Mouse (Mus musculus) intestine, postnatal 0 days (tissue): ENCODE data around the gene Hoxa1. TPM values are rescaled to one million over a fixed set of nuclear protein-coding genes. Genes with fewer than 3 reads are reported as not detected.

Experiments
- ATAC-seq: fragments of 200-750 bp; cut with Nextera tagmentation; 2 replicates; pipeline ENCODE4 v1.8.0; 2017; ENCODE audit warnings: mild to moderate bottlenecking, moderate TSS enrichment, moderate library complexity
- H3K27ac ChIP-seq: fragments of 300-500 bp; sonication (generic); 2 replicates; pipeline ENCODE4 v1.5.1; 2014; ENCODE audit warnings: mild to moderate bottlenecking, low read depth, low read length, moderate library complexity
- H3K27me3 ChIP-seq: fragments of 300-500 bp; sonication (generic); replicated peaks from 2 replicates; pipeline ENCODE4 v1.6.1; 2014; ENCODE audit warnings: low read length, mixed read lengths; ENCODE audit not compliant: control insufficient read depth, insufficient read depth
- H3K36me3 ChIP-seq: fragments of 300-500 bp; sonication (generic); 2 replicates; pipeline ENCODE4 v1.6.1; 2014; ENCODE audit warnings: mild to moderate bottlenecking, moderate library complexity; ENCODE audit not compliant: control insufficient read depth, insufficient read depth
- H3K4me1 ChIP-seq: fragments of 300-500 bp; sonication (generic); replicated peaks from 2 replicates; pipeline ENCODE4 v1.6.1; 2014; ENCODE audit warnings: antibody characterized with exemption, low read length, mixed read lengths; ENCODE audit not compliant: control insufficient read depth, insufficient read depth
- H3K4me2 ChIP-seq: fragments of 300-500 bp; sonication (generic); replicated peaks from 2 replicates; pipeline ENCODE4 v1.6.1; 2014; ENCODE audit warnings: low read depth, mild to moderate bottlenecking, moderate library complexity
- H3K4me3 ChIP-seq: fragments of 300-500 bp; sonication (generic); 2 replicates; pipeline ENCODE4 v1.5.1; 2014; ENCODE audit warnings: low read depth, low read length
- H3K9ac ChIP-seq: fragments of 300-500 bp; sonication (generic); 2 replicates; pipeline ENCODE4 v1.6.1; 2014; ENCODE audit warnings: mild to moderate bottlenecking, low read depth, low read length
- H3K9me3 ChIP-seq: fragments of 300-500 bp; sonication (generic); 2 replicates; pipeline ENCODE4 v1.6.1; 2016; ENCODE audit warnings: mixed run types; ENCODE audit not compliant: control insufficient read depth
- CTCF ChIP-seq: sonication (generic); IDR thresholded peaks from 2 replicates; pipeline ENCODE4 v1.5.1; 2016; ENCODE audit warnings: low read depth, mild to moderate bottlenecking, control low read depth, antibody characterized with exemption, moderate library complexity
- WGBS: fragments of 180-500 bp; shearing (Covaris S2); extraction: QIAGEN DNeasy Blood & Tissue Kit; methylation state at CpG from one replicate; pipeline ENCODE4 v1.1.7; 2014; 5-methylcytosine and 5-hydroxymethylcytosine counted together
- polyA plus RNA-seq: library from polyadenylated mRNA; unstranded; fragments of >200 nt; fragmentation: Nextera tagmentation; extraction: Ambion mirVana; gene quantifications from 2 replicates; pipeline ENCODE4 v1.2.1, GENCODE M21; 2015

Gene Hoxa1
- polyA plus RNA-seq, 1 experiment from 2014 or later, result 0.37 TPM

- H3K27me3 ChIP-seq, result peaks cover 20% of the 10 kb centered on the region
- 71% methylated on average over 5 of the region's 5 CpGs for WGBS
- H3K27ac ChIP-seq, result peak overlapping the region; percentile 37; the same call in 1 of the 2 replicates
- no peak for TF ChIP-seq CTCF
- peak overlapping the region; percentile 49 for H3K4me2 ChIP-seq
- H3K36me3 ChIP-seq, result no peaks in the 10 kb centered on the region; the same call in 1 of the 2 replicates
- no peaks in the 10 kb centered on the region for H3K4me1 ChIP-seq
- no peak overlapping the region for H3K4me3 ChIP-seq
- no peaks in the 10 kb centered on the region for H3K9me3 ChIP-seq
- 0 out of 2 replicates have a peak overlapping the region, but pooled peaks have one; percentile 32 for H3K9ac ChIP-seq
- no peak for ATAC-seq
Observed at GRCm38 (mm10) chr6:52170898-52171223, 12.7 kb upstream of the Hoxa1 start.

GRCm38 (mm10) chr6:52170166-52170897 lies 12.2 kb upstream of the Hoxa1 start:
- Histone ChIP-seq H3K4me3 (no peak overlapping the region), H3K9ac (peak overlapping the region; percentile 32; the same call in 1 of the 2 replicates), H3K36me3 (no peaks in the 10 kb centered on the region; the same call in 1 of the 2 replicates), H3K27ac (peak overlapping the region; percentile 37), H3K9me3 (no peaks in the 10 kb centered on the region), H3K4me1 (no peaks in the 10 kb centered on the region), H3K27me3 (peaks cover 21% of the 10 kb centered on the region), H3K4me2 (peak overlapping the region; percentile 49)
- 60% methylated on average over 39 of the region's 40 CpGs for WGBS
- no peak for TF ChIP-seq CTCF
- no peak for ATAC-seq

GRCm38 (mm10) chr6:52169499-52170165 lies 11.5 kb upstream of the Hoxa1 start:
- Histone ChIP-seq H3K27me3 (peaks cover 21% of the 10 kb centered on the region), H3K9me3 (no peaks in the 10 kb centered on the region)

GRCm38 (mm10) chr6:52168191-52169055 lies 10.3 kb upstream of the Hoxa1 start:
- no peak for TF ChIP-seq CTCF
- peak overlapping the region; percentile 63 for H3K4me2 ChIP-seq
- H3K36me3 ChIP-seq, result no peaks in the 10 kb centered on the region; the same call in 1 of the 2 replicates
- H3K9ac ChIP-seq, result peak overlapping the region; percentile 38
- peaks cover 26% of the 10 kb centered on the region for H3K27me3 ChIP-seq
- no peak for ATAC-seq
- peak overlapping the region; percentile 19 for H3K4me3 ChIP-seq
- H3K4me1 ChIP-seq, result no peaks in the 10 kb centered on the region
- 51% methylated on average over 42 of the region's 42 CpGs for WGBS
- H3K27ac ChIP-seq, result peak overlapping the region; percentile 62; the same call in 1 of the 2 replicates
- H3K9me3 ChIP-seq, result no peaks in the 10 kb centered on the region

More at GRCm38 (mm10) chr6:52169499-52170165, 11.5 kb upstream of the Hoxa1 start:
- Histone ChIP-seq H3K36me3 (no peaks in the 10 kb centered on the region; the same call in 1 of the 2 replicates), H3K4me2 (peak overlapping the region; percentile 49), H3K4me1 (no peaks in the 10 kb centered on the region), H3K4me3 (no peak overlapping the region), H3K9ac (no peak overlapping the region), H3K27ac (no peak overlapping the region)
- WGBS, result 61% methylated on average over 16 of the region's 16 CpGs
- no peak for TF ChIP-seq CTCF
- ATAC-seq, result no peak

GRCm38 (mm10) chr6:52167736-52168161 lies 9.6 kb upstream of the Hoxa1 start:
- peak overlapping the region; percentile 0; the same call in 1 of the 2 replicates for H3K9ac ChIP-seq
- WGBS, result 65% methylated on average over 14 of the region's 14 CpGs
- H3K36me3 ChIP-seq, result no peaks in the 10 kb centered on the region; the same call in 1 of the 2 replicates
- no peak for ATAC-seq
- TF ChIP-seq CTCF, result no peak
- peaks cover 33% of the 10 kb centered on the region for H3K27me3 ChIP-seq
- peak overlapping the region; percentile 19 for H3K4me3 ChIP-seq
- H3K4me2 ChIP-seq, result peak overlapping the region; percentile 63
- H3K9me3 ChIP-seq, result no peaks in the 10 kb centered on the region
- H3K4me1 ChIP-seq, result no peaks in the 10 kb centered on the region
- peak overlapping the region; percentile 62 for H3K27ac ChIP-seq
